Comparison of ENCODE assay signal across 10 mouse cellular contexts in the genomic region with DNA sequence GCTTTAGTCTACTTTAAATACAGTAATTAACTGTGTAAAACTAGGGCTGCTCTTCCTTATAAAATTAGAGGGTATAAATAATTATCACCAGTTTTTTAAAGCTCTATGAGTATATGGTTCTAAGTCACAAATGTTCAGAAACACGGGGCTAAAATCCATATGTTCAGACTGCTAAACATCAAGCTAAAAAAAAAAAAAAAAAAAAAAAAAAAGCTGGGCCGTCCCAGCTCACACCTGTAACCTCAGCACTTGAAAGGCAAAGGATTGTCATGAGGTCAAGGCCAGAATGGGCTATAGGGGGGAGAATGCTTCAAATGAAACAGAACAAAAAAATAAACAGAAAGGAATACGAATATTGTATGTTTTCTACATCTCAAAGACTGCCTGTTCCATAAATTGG. TPM values are rescaled to one million over a fixed set of nuclear protein-coding genes. Genes with fewer than 3 reads are reported as not detected.
A peak's percentile ranks its signal among the peaks of the same experiment; 100 is the strongest.
DNase-seq lines count a peak whose midpoint lies in the region; ATAC-seq and TF ChIP-seq lines count a peak whose summit lies in the region.
"Had no signal": no experiment of that assay in that cellular context is flagged by ENCODE, and none has a peak within 500 bp of the region (broad histone marks: within the 10 kb centered on the region; RNA-seq: fewer than 3 reads in every experiment).

No protein-coding gene starts in this region.

- no peak overlapping the region; the same call in 1 of the 2 replicates for H3K27ac ChIP-seq in spleen, adult 2 months (ENCODE audit: insufficient read depth, low read length)
- H3K27ac ChIP-seq in liver, embryonic 11.5 days (ENCODE audit: low read depth, low read length) = no peak overlapping the region
- H3K27ac ChIP-seq in stomach, postnatal 0 days (replicated peaks) = no peak overlapping the region; the same call in 1 of the 2 replicates

- peak overlapping the region; percentile 84 for H3K4me3 ChIP-seq in erythroblast, embryonic 14.5 days (replicated peaks)
- H3K4me3 ChIP-seq in spleen, adult 2 months (ENCODE audit: extremely low read depth, insufficient read depth, insufficient read length) = peak overlapping the region; percentile 72; the same call in 1 of the 2 replicates
- H3K4me3 ChIP-seq in liver, embryonic 11.5 days (ENCODE audit: low read depth, low read length) = peak overlapping the region; percentile 62
- peak overlapping the region; percentile 55 for H3K4me3 ChIP-seq in stomach, postnatal 0 days (ENCODE audit: low read depth, low read length)

- no peak for DNase-seq in spleen, adult 2 months (ENCODE audit: low read depth in 1 of 2, low spot score in 2 of 2)
- no peak for DNase-seq in spleen, adult 18-20 months
- DNase-seq in liver, embryonic 11.5 days (ENCODE audit: low spot score) = no peak
- DNase-seq in stomach, postnatal 0 days (ENCODE audit: low spot score) = no peak
- no peak for DNase-seq in layer of hippocampus, adult 8-10 months (ENCODE audit: low spot score in 2 of 2)
- DNase-seq in thymus, postnatal 0 days (ENCODE audit: low spot score) = no peak
- DNase-seq: cerebellum, adult 11-12 months; left cerebral cortex, postnatal 4 days had no signal

- no peak for ATAC-seq in erythroblast, adult 5-6 weeks (replicated peaks; ENCODE audit: low FRiP score, poor library complexity, severe bottlenecking)
- ATAC-seq in liver, embryonic 11.5 days (replicated peaks; ENCODE audit: low FRiP score) = no peak
- no peak for ATAC-seq in stomach, postnatal 0 days (ENCODE audit: low FRiP score, low TSS enrichment)

- WGBS in spleen, adult 2 months = 8% methylated on average over 3 of the region's 3 CpGs
- 20% methylated on average over 3 of the region's 3 CpGs for WGBS in liver, embryonic 11.5 days
- 8% methylated on average over 3 of the region's 3 CpGs for WGBS in stomach, postnatal 0 days

- no peak for TF ChIP-seq POLR2A in spleen, adult 2 months (IDR thresholded peaks at IDR 0.05; ENCODE audit: low read depth, low read length)

- H3K4me1 ChIP-seq in erythroblast, embryonic 14.5 days (ENCODE audit: control insufficient read depth) = peaks cover 43% of the 10 kb centered on the region
- no peaks in the 10 kb centered on the region for H3K4me1 ChIP-seq in spleen, adult 2 months (ENCODE audit: control insufficient read depth, insufficient read depth, insufficient read length)
- H3K4me1 ChIP-seq in liver, embryonic 11.5 days (replicated peaks; ENCODE audit: control insufficient read depth, insufficient read depth, low read length) = peaks cover 2% of the 10 kb centered on the region; the same call in 1 of the 2 replicates
- no peaks in the 10 kb centered on the region for H3K4me1 ChIP-seq in stomach, postnatal 0 days (replicated peaks; ENCODE audit: control insufficient read depth, insufficient read depth)

- no peak for TF ChIP-seq EP300 in stomach, postnatal 0 days (optimal IDR thresholded peaks at IDR 0.05)

- H3K27me3 ChIP-seq in erythroblast, embryonic 14.5 days (ENCODE audit: control insufficient read depth) = peaks cover 5% of the 10 kb centered on the region; the same call in 1 of the 2 replicates
- H3K27me3 ChIP-seq in spleen, adult 2 months (ENCODE audit: control insufficient read depth, insufficient read depth, low read length) = no peaks in the 10 kb centered on the region
- no peaks in the 10 kb centered on the region for H3K27me3 ChIP-seq in liver, embryonic 11.5 days (replicated peaks; ENCODE audit: control insufficient read depth, insufficient read depth, low read length)
- H3K27me3 ChIP-seq in stomach, postnatal 0 days (ENCODE audit: control insufficient read depth, insufficient read depth, low read length) = no peaks in the 10 kb centered on the region

- H3K9ac ChIP-seq in liver, embryonic 11.5 days (ENCODE audit: low read depth, low read length) = peak overlapping the region; percentile 76
- H3K9ac ChIP-seq in stomach, postnatal 0 days (ENCODE audit: low read length) = no peak overlapping the region

- peaks cover 3% of the 10 kb centered on the region for H3K9me3 ChIP-seq in erythroblast, embryonic 14.5 days (ENCODE audit: control insufficient read depth, low read length)
- no peaks in the 10 kb centered on the region for H3K9me3 ChIP-seq in liver, embryonic 11.5 days (ENCODE audit: control insufficient read depth, low read length)
- no peaks in the 10 kb centered on the region for H3K9me3 ChIP-seq in stomach, postnatal 0 days (ENCODE audit: control insufficient read depth, low read length)

- TF ChIP-seq CTCF in spleen, adult 2 months (IDR thresholded peaks at IDR 0.05; ENCODE audit: extremely low read depth, insufficient read depth, insufficient read length, insufficient replicate concordance) = no peak
- TF ChIP-seq CTCF in stomach, postnatal 0 days (IDR thresholded peaks at IDR 0.05; ENCODE audit: low read depth) = no peak

- H3K4me2 ChIP-seq in liver, embryonic 11.5 days = peak overlapping the region; percentile 60
- H3K4me2 ChIP-seq in stomach, postnatal 0 days (replicated peaks; ENCODE audit: low read depth) = peak overlapping the region; percentile 49

- H3K36me3 ChIP-seq in erythroblast, embryonic 14.5 days (ENCODE audit: control insufficient read depth) = peaks cover 4% of the 10 kb centered on the region
- H3K36me3 ChIP-seq in spleen, adult 2 months (ENCODE audit: control insufficient read depth, insufficient read depth, low read length) = no peaks in the 10 kb centered on the region
- H3K36me3 ChIP-seq in liver, embryonic 11.5 days (ENCODE audit: control insufficient read depth, insufficient read depth, low read length) = no peaks in the 10 kb centered on the region
- H3K36me3 ChIP-seq in stomach, postnatal 0 days (ENCODE audit: control insufficient read depth, insufficient read depth, low read length) = no peaks in the 10 kb centered on the region

RNA-seq across cellular contexts. Expression of gene Magt1, which starts 0.9 kb away (rescaled TPM):
- 0.19 and 0.22 TPM in 2 replicates for polyA plus RNA-seq in erythroblast, embryonic 14.5 days (2012)
- total RNA-seq in erythroblast, adult 5-6 weeks (2015; ENCODE audit: low replicate concordance) = 15.7 and 17.5 TPM in 2 replicates
- total RNA-seq in erythroblast, adult 5-6 weeks (2017; ENCODE audit: low replicate concordance) = 15.9 and 19.8 TPM in 2 replicates
- polyA plus RNA-seq in spleen, adult 2 months (2012; rRNA removed) = 2.9 and 3.1 TPM in 2 replicates
- polyA plus RNA-seq in liver, embryonic 11.5 days (2014; fragmentation: Nextera tagmentation; extraction: Ambion mirVana) = 56.8 and 61.2 TPM in 2 replicates
- 43.7 and 45.3 TPM in 2 replicates for polyA plus RNA-seq in stomach, postnatal 0 days (2015; fragmentation: Nextera tagmentation; extraction: Ambion mirVana)
- 10 to 100 TPM; 16.4 to 23.0 (median 17.1) TPM for total RNA-seq in layer of hippocampus, adult 8-10 months (2022)
- 43.2 and 44.9 TPM in 2 replicates for polyA plus RNA-seq in thymus, postnatal 0 days (2015; fragmentation: Nextera tagmentation; extraction: Ambion mirVana)

RNA-seq across cellular contexts. Expression of gene Cox7b, which starts 4.7 kb away (rescaled TPM):
- 5.8 and 6.2 TPM in 2 replicates for polyA plus RNA-seq in erythroblast, embryonic 14.5 days (2012)
- 56.0 and 80.1 TPM in 2 replicates for total RNA-seq in erythroblast, adult 5-6 weeks (2015; ENCODE audit: low replicate concordance)
- 68.3 and 132 TPM in 2 replicates for total RNA-seq in erythroblast, adult 5-6 weeks (2017; ENCODE audit: low replicate concordance)
- 29.5 and 33.6 TPM in 2 replicates for polyA plus RNA-seq in spleen, adult 2 months (2012; rRNA removed)
- polyA plus RNA-seq in liver, embryonic 11.5 days (2014; fragmentation: Nextera tagmentation; extraction: Ambion mirVana) = 433 and 493 TPM in 2 replicates
- polyA plus RNA-seq in stomach, postnatal 0 days (2015; fragmentation: Nextera tagmentation; extraction: Ambion mirVana) = 559 and 583 TPM in 2 replicates
- total RNA-seq in layer of hippocampus, adult 8-10 months (2022) = 100 to 1,000 TPM; 293 to 338 (median 317) TPM
- 400 and 489 TPM in 2 replicates for polyA plus RNA-seq in thymus, postnatal 0 days (2015; fragmentation: Nextera tagmentation; extraction: Ambion mirVana)

RNA-seq across cellular contexts. Expression of gene Atp7a, which starts 16.3 kb away (rescaled TPM):
- 0.01 TPM in 1 of 2 replicates, not detected in the other for polyA plus RNA-seq in erythroblast, embryonic 14.5 days (2012)
- total RNA-seq in erythroblast, adult 5-6 weeks (2015; ENCODE audit: low replicate concordance) = 4.0 and 5.6 TPM in 2 replicates
- total RNA-seq in erythroblast, adult 5-6 weeks (2017; ENCODE audit: low replicate concordance) = 7.3 and 9.1 TPM in 2 replicates
- polyA plus RNA-seq in spleen, adult 2 months (2012; rRNA removed) = 1.2 and 1.6 TPM in 2 replicates
- polyA plus RNA-seq in liver, embryonic 11.5 days (2014; fragmentation: Nextera tagmentation; extraction: Ambion mirVana) = 16.2 and 19.7 TPM in 2 replicates
- polyA plus RNA-seq in stomach, postnatal 0 days (2015; fragmentation: Nextera tagmentation; extraction: Ambion mirVana) = 11.4 and 11.6 TPM in 2 replicates
- total RNA-seq in layer of hippocampus, adult 8-10 months (2022) = 1 to 10 TPM; 8.2 to 9.3 (median 8.7) TPM
- 9.1 and 9.5 TPM in 2 replicates for polyA plus RNA-seq in thymus, postnatal 0 days (2015; fragmentation: Nextera tagmentation; extraction: Ambion mirVana)

Comparison
In these comparisons a context has a peak if more than half of its experiments do, and no peak if none do; other contexts are left out.
1. RNA of gene Magt1, which starts 0.9 kb away (polyA plus RNA-seq): 56.8 to 61.2 TPM in liver, embryonic 11.5 days, 43.7 to 45.3 TPM in stomach, postnatal 0 days and 43.2 to 44.9 TPM in thymus, postnatal 0 days; 2.9 to 3.1 TPM in spleen, adult 2 months and 0.19 to 0.22 TPM in erythroblast, embryonic 14.5 days; every median in the first group is over 10 times any median in the second.
2. RNA of gene Cox7b, which starts 4.7 kb away (polyA plus RNA-seq): 559 to 583 TPM in stomach, postnatal 0 days, 433 to 493 TPM in liver, embryonic 11.5 days and 400 to 489 TPM in thymus, postnatal 0 days; 29.5 to 33.6 TPM in spleen, adult 2 months and 5.8 to 6.2 TPM in erythroblast, embryonic 14.5 days; every median in the first group is over 10 times any median in the second.
3. Peak in every context shown above with its lines, with median percentiles within 50 percentile points of each other: H3K4me3 ChIP-seq.